Mouse (Mus musculus): Measurements from ENCODE around the gene Odaph. TPM values are rescaled to one million over a fixed set of nuclear protein-coding genes. Genes with fewer than 3 reads are reported as not detected.

Odaph gene
- polyA plus RNA-seq, 1 experiment, result not detected

DNA sequence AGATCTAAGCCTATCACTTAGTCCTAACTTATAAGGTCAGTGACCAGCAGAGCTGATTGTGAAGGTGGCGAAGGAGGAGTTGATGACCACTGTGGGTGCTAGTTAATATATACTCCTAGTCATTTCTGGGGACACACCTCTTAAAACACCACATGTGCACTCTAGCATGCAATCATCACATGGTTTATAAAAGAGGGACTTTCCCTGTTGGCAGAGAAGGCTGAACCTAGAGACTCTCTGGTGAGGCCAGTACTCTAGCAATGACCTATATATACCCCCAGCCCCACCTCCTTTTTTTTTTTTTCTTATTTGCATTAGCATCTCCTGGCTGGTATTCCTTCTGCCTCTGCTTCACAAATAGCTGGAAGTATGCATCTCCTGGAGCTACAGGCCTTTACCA lies 25.9 kb upstream of the Odaph start:
- WGBS, result 86% methylated on average over 1 of the region's 1 CpGs
- no peak for TF ChIP-seq POLR2A (IDR thresholded peaks at IDR 0.05; ENCODE audit: insufficient read depth, low read depth, low read length)
- no peak for TF ChIP-seq CTCF (IDR thresholded peaks at IDR 0.05; ENCODE audit: insufficient read depth, low read depth, low read length)
- Histone ChIP-seq H3K27ac (ENCODE audit: insufficient read depth, low read depth, low read length) (no peak overlapping the region), H3K4me1 (ENCODE audit: control insufficient read depth, insufficient read depth, low read length) (peaks cover 3% of the 10 kb centered on the region; the same call in 1 of the 2 replicates), H3K4me3 (ENCODE audit: insufficient read depth, low read depth, low read length) (no peak overlapping the region)

GRCm38 (mm10) chr5:91962259-91962638 lies 25.0 kb upstream of the Odaph start:
- WGBS, result under 1% methylated on average over 14 of the region's 14 CpGs
- peak overlapping the region; percentile 92 for H3K27ac ChIP-seq (ENCODE audit: insufficient read depth, low read depth, low read length)
- H3K4me1 ChIP-seq (ENCODE audit: control insufficient read depth, insufficient read depth, low read length), result peaks cover 3% of the 10 kb centered on the region; the same call in 1 of the 2 replicates
- peak overlapping the region; percentile 91 for H3K4me3 ChIP-seq (ENCODE audit: insufficient read depth, low read depth, low read length)
- TF ChIP-seq POLR2A (IDR thresholded peaks at IDR 0.05; ENCODE audit: insufficient read depth, low read depth, low read length) (no peak), CTCF (IDR thresholded peaks at IDR 0.05; ENCODE audit: insufficient read depth, low read depth, low read length) (no peak)

DNA sequence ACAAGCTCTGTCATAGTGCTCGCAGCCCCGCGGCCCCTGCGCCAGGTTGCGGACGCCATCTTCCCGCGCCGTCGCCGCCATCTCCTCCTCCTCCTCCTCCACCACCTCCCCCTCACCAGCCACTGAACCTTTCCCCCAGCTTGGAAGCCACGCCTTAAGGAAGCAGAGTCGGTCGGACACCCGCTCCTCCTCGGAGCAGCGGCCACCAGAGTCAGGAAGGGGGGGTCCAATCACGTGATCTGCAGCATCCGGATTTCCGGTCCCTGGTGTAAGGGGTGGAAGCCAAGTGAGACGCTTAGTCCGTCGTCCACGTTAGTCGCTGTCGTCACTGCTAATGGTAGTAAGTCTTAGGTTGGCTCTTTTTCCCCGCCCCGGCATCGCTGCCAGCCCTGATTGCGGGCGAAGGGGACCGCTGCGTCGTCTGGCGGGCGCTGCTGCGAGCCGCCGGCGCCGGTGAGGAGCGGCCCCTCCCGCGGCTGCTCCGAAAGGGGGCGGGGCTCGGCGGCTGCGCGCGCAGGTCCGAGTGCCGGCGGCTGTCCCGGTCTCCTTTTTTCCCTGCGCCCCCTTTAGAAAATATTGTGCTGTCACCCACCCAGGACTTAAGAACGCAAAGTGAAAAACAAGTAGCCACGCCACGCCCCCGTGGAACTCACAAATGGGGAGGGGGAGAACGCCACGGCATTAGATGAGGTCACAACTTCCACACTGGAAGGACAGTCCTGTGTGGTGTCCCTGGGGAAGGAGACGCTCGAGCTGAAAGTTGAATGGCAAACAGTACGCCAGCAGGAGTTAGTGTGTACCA lies 24.4 kb upstream of the Odaph start, which contains the start of gene Rchy1:
Gene Rchy1 (minus strand): TSS at position 430 of the 802 bp plus-strand sequence.
- peak; percentile 89 for TF ChIP-seq POLR2A (IDR thresholded peaks at IDR 0.05; ENCODE audit: insufficient read depth, low read depth, low read length)
- TF ChIP-seq CTCF (IDR thresholded peaks at IDR 0.05; ENCODE audit: insufficient read depth, low read depth, low read length), result no peak
- WGBS, result under 1% methylated on average over 65 of the region's 65 CpGs

GRCm38 (mm10) chr5:91972046-91972445 lies 15.2 kb upstream of the Odaph start:
- Histone ChIP-seq H3K27ac (ENCODE audit: insufficient read depth, low read depth, low read length) (no peak overlapping the region), H3K4me3 (ENCODE audit: insufficient read depth, low read depth, low read length) (no peak overlapping the region), H3K4me1 (ENCODE audit: control insufficient read depth, insufficient read depth, low read length) (no peaks in the 10 kb centered on the region)
- no peak for TF ChIP-seq POLR2A (IDR thresholded peaks at IDR 0.05; ENCODE audit: insufficient read depth, low read depth, low read length)
- no peak for TF ChIP-seq CTCF (IDR thresholded peaks at IDR 0.05; ENCODE audit: insufficient read depth, low read depth, low read length)
- 83% methylated on average over 3 of the region's 3 CpGs for WGBS

More for the DNA sequence above, 24.4 kb upstream of the Odaph start, which contains the start of gene Rchy1:
- H3K27ac ChIP-seq (ENCODE audit: insufficient read depth, low read depth, low read length), result peak within 1 kb of the TSS; percentile 92
- H3K4me3 ChIP-seq (ENCODE audit: insufficient read depth, low read depth, low read length), result peak within 1 kb of the TSS; percentile 91
- H3K4me1 ChIP-seq (ENCODE audit: control insufficient read depth, insufficient read depth, low read length), result peaks cover 3% of the 10 kb centered on the region; the same call in 1 of the 2 replicates

DNA sequence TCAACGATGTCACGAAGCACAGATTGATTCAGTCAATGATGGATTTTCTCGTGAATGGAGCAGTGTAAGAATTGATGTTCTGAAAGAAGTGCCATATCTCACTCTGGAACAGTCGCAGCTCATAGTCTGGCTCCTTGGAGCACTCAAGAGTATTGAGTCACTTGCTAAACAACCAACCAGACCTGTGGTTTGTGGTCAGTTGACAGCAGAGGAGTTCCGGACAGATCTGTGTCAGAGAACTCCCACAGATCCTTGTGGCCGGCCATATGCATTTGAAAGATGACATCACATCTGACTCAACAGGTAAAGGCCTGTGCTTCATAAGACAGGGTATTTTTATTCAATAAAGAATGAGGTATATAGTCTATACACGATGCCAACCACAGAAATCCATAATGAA lies 13.3 kb upstream of the Odaph start:
- Histone ChIP-seq H3K27ac (ENCODE audit: insufficient read depth, low read depth, low read length) (no peak overlapping the region), H3K4me1 (ENCODE audit: control insufficient read depth, insufficient read depth, low read length) (no peaks in the 10 kb centered on the region), H3K4me3 (ENCODE audit: insufficient read depth, low read depth, low read length) (no peak overlapping the region)
- 92% methylated on average over 7 of the region's 7 CpGs for WGBS
- TF ChIP-seq POLR2A (IDR thresholded peaks at IDR 0.05; ENCODE audit: insufficient read depth, low read depth, low read length), result no peak
- no peak for TF ChIP-seq CTCF (IDR thresholded peaks at IDR 0.05; ENCODE audit: insufficient read depth, low read depth, low read length)

- Histone ChIP-seq H3K4me1 (ENCODE audit: control insufficient read depth, insufficient read depth, low read length) (no peaks in the 10 kb centered on the region), H3K4me3 (ENCODE audit: insufficient read depth, low read depth, low read length) (no peak overlapping the region), H3K27ac (ENCODE audit: insufficient read depth, low read depth, low read length) (no peak overlapping the region)
- 86% methylated on average over 9 of the region's 9 CpGs for WGBS
- TF ChIP-seq CTCF (IDR thresholded peaks at IDR 0.05; ENCODE audit: insufficient read depth, low read depth, low read length), result no peak
- TF ChIP-seq POLR2A (IDR thresholded peaks at IDR 0.05; ENCODE audit: insufficient read depth, low read depth, low read length), result no peak
Measured at GRCm38 (mm10) chr5:91975758-91976157, 11.5 kb upstream of the Odaph start.

- Histone ChIP-seq H3K27ac (ENCODE audit: insufficient read depth, low read depth, low read length) (no peak overlapping the region), H3K4me1 (ENCODE audit: control insufficient read depth, insufficient read depth, low read length) (no peaks in the 10 kb centered on the region), H3K4me3 (ENCODE audit: insufficient read depth, low read depth, low read length) (no peak overlapping the region)
- TF ChIP-seq CTCF (IDR thresholded peaks at IDR 0.05; ENCODE audit: insufficient read depth, low read depth, low read length), result no peak
- no peak for TF ChIP-seq POLR2A (IDR thresholded peaks at IDR 0.05; ENCODE audit: insufficient read depth, low read depth, low read length)
- whole genome bisulfite sequencing, result 79% methylated on average over 10 of the region's 10 CpGs
Measured at GRCm38 (mm10) chr5:91976566-91977396, 10.5 kb upstream of the Odaph start.

DNA sequence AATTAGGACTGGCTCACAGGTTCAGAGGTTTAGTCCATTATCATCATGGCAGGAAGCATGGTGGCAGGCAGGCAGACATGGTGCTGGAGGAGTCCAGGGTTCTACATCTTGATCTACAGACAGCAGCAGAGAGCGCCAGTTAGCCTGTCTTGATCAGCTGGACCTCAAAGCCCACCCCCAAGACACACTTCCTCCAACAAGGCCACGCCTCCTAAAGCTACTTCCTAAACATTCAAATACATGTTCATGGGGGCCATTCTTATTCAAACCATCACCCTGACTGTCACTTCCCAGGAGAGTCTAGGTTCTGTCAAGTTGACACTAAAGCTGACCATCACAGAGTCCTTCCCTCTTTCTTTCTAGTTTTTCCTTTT lies 9.9 kb upstream of the Odaph start:
- Histone ChIP-seq H3K4me1 (ENCODE audit: control insufficient read depth, insufficient read depth, low read length) (no peaks in the 10 kb centered on the region), H3K4me3 (ENCODE audit: insufficient read depth, low read depth, low read length) (no peak overlapping the region), H3K27ac (ENCODE audit: insufficient read depth, low read depth, low read length) (no peak overlapping the region)
- WGBS, result 96% methylated on average over 2 of the region's 2 CpGs
- TF ChIP-seq CTCF (IDR thresholded peaks at IDR 0.05; ENCODE audit: insufficient read depth, low read depth, low read length) (no peak), POLR2A (IDR thresholded peaks at IDR 0.05; ENCODE audit: insufficient read depth, low read depth, low read length) (no peak)

All from olfactory bulb, adult 2 months (tissue).